Mouse (Mus musculus): ENCODE measurements around the gene March7. TPM values are rescaled to one million over a fixed set of nuclear protein-coding genes. Genes with fewer than 3 reads are reported as not detected.

The March7 gene
- polyA plus RNA-seq, 1 experiment from 2014 or later, result 84.4 TPM

DNA sequence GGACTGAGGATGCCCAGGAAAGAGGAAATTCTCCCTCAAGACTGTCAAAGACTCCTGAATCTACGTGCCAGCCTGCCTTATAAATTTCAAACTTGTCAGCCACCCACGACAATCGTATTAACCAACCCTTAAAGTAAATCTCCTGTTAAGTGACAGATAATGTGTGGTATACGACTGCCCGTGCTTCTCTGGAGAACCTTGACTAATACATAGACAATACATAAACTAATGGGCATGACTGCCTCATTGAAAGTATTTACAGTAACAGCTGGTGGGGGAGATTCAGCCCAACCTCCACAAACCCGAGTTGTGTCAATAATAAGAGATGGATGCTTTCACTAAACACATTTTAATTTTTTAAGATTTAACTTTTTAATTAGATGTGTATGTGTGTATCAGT, 3.9 kb upstream of the March7 start:
- ATAC-seq, result no peak
- Histone ChIP-seq H3K4me3 (ENCODE audit: low read length) (no peak overlapping the region), H3K27ac (ENCODE audit: low read depth, low read length) (no peak overlapping the region), H3K4me1 (ENCODE audit: control insufficient read depth, insufficient read depth, low read depth, low read length) (peaks cover 4% of the 10 kb centered on the region), H3K27me3 (replicated peaks; ENCODE audit: control insufficient read depth, insufficient read depth, low read length) (no peaks in the 10 kb centered on the region), H3K9ac (ENCODE audit: low read depth, low read length) (no peak overlapping the region), H3K36me3 (ENCODE audit: control insufficient read depth, insufficient read depth, low read length) (peaks cover 5% of the 10 kb centered on the region; the same call in 1 of the 2 replicates), H3K9me3 (ENCODE audit: control insufficient read depth, low read length) (no peaks in the 10 kb centered on the region), H3K4me2 (ENCODE audit: low read length) (no peak overlapping the region)
- WGBS, result 46% methylated on average over 6 of the region's 6 CpGs

DNA sequence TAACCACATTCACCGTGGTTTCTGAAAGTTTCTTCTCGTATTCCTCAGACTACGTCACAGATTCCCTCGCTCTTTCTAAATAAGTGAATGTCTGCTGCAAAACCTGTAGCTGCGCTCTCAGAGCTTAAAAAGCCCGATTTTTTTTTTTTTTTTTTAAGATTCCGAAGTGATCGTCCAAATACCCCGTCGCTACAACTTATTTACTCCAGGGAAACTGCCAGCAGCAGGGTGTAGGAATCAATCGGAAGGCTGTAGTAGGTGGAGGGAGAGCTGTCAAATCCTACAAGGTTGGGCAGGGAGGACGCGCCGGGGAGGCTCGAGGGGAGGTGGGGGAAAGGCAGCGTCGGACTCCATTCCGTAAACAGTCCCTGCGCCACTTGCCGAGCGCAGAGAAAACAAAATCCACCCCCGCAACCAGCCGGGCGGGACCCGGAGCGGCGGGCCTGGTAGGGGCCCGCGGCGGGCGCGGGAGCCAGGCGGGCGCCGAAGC, 520 bp upstream of the March7 start:
- Histone ChIP-seq H3K9me3 (ENCODE audit: control insufficient read depth, low read length) (no peaks in the 10 kb centered on the region), H3K4me2 (ENCODE audit: low read length) (peak overlapping the region; percentile 74), H3K4me1 (ENCODE audit: control insufficient read depth, insufficient read depth, low read depth, low read length) (peaks cover 26% of the 10 kb centered on the region), H3K27ac (ENCODE audit: low read depth, low read length) (peak overlapping the region; percentile 94), H3K27me3 (replicated peaks; ENCODE audit: control insufficient read depth, insufficient read depth, low read length) (no peaks in the 10 kb centered on the region), H3K9ac (ENCODE audit: low read depth, low read length) (peak overlapping the region; percentile 96), H3K4me3 (ENCODE audit: low read length) (peak overlapping the region; percentile 77), H3K36me3 (ENCODE audit: control insufficient read depth, insufficient read depth, low read length) (peaks cover 7% of the 10 kb centered on the region)
- WGBS, result under 1% methylated on average over 34 of the region's 35 CpGs
- peak; percentile 57 for ATAC-seq

DNA sequence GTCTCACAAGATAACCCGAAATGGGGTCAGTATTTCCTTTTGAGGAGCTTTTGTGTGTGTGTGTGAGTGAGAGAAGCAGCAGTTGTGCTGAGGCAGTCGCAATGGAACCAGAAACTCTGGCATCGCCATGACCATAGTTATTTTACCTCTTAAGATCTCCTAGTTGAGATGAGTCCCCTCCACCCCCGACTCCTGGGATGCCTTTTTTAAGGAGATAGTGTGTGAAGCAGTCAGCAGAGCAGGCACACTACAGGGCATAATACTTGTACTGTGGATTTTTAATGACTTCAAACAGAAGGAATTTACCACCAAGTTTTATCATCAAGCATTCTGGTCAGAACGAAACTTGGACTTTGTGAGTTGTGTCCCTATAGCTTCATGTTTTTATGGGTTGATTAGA, 1.1 kb downstream of the March7 start:
- ATAC-seq, result no peak
- Histone ChIP-seq H3K4me1 (ENCODE audit: control insufficient read depth, insufficient read depth, low read depth, low read length) (peaks cover 26% of the 10 kb centered on the region), H3K4me2 (ENCODE audit: low read length) (peak overlapping the region; percentile 57), H3K27me3 (replicated peaks; ENCODE audit: control insufficient read depth, insufficient read depth, low read length) (no peaks in the 10 kb centered on the region), H3K9me3 (ENCODE audit: control insufficient read depth, low read length) (no peaks in the 10 kb centered on the region), H3K9ac (ENCODE audit: low read depth, low read length) (peak overlapping the region; percentile 96), H3K27ac (ENCODE audit: low read depth, low read length) (no peak overlapping the region), H3K4me3 (ENCODE audit: low read length) (peak overlapping the region; percentile 77), H3K36me3 (ENCODE audit: control insufficient read depth, insufficient read depth, low read length) (peaks cover 3% of the 10 kb centered on the region; the same call in 1 of the 2 replicates)
- 23% methylated on average over 5 of the region's 5 CpGs for WGBS

DNA sequence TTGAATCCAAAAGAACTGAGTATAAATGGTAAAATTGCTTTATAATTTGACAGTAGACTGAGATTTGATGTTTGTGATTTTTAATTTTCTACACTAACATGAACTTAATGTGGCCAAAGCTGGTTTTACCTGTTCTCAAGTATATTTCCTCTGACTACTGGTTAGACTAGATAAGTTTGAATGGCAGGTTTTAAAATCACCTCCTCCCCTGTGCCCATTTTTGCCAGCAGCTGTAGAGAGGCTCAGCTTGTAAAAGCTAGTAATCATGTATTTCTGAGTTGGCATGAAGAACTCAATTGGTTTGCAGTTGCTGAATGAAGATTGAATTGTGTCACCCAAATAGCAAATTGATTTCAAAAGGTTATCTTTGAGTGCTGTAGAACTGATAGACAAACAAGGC, 2.8 kb downstream of the March7 start:
- H3K36me3 ChIP-seq (ENCODE audit: control insufficient read depth, insufficient read depth, low read length), result peaks cover 3% of the 10 kb centered on the region; the same call in 1 of the 2 replicates
- peaks cover 28% of the 10 kb centered on the region for H3K4me1 ChIP-seq (ENCODE audit: control insufficient read depth, insufficient read depth, low read depth, low read length)
- no peak overlapping the region for H3K4me2 ChIP-seq (ENCODE audit: low read length)
- H3K4me3 ChIP-seq (ENCODE audit: low read length), result no peak overlapping the region
- no peaks in the 10 kb centered on the region for H3K9me3 ChIP-seq (ENCODE audit: control insufficient read depth, low read length)
- no peak for ATAC-seq
- no peaks in the 10 kb centered on the region for H3K27me3 ChIP-seq (replicated peaks; ENCODE audit: control insufficient read depth, insufficient read depth, low read length)
- H3K9ac ChIP-seq (ENCODE audit: low read depth, low read length), result no peak overlapping the region
- no peak overlapping the region for H3K27ac ChIP-seq (ENCODE audit: low read depth, low read length)

DNA sequence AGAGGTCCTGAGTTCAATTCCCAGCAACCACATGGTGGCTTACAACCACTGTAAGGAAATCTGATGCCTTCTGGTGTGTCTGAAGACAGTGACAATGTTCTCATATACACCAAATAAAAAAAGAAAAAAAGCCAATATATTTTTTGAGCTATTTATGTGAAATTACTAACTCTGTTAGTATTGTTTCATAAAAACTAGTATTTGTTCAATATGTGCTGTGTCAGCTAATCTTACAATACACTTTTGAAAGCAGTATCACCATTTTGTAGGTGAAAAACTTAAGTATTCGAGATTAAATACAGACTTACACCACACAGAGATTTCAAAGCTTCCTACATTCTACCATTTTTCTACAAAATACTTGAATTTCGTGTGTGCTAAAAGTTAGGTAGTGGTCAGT, 5.0 kb downstream of the March7 start:
- no peak overlapping the region for H3K4me2 ChIP-seq (ENCODE audit: low read length)
- ATAC-seq, result no peak
- WGBS, result 96% methylated on average over 2 of the region's 2 CpGs
- H3K27me3 ChIP-seq (replicated peaks; ENCODE audit: control insufficient read depth, insufficient read depth, low read length), result no peaks in the 10 kb centered on the region
- peaks cover 25% of the 10 kb centered on the region for H3K4me1 ChIP-seq (ENCODE audit: control insufficient read depth, insufficient read depth, low read depth, low read length)
- peaks cover 3% of the 10 kb centered on the region; the same call in 1 of the 2 replicates for H3K36me3 ChIP-seq (ENCODE audit: control insufficient read depth, insufficient read depth, low read length)
- no peak overlapping the region for H3K27ac ChIP-seq (ENCODE audit: low read depth, low read length)
- H3K9me3 ChIP-seq (ENCODE audit: control insufficient read depth, low read length), result no peaks in the 10 kb centered on the region
- no peak overlapping the region for H3K4me3 ChIP-seq (ENCODE audit: low read length)
- no peak overlapping the region for H3K9ac ChIP-seq (ENCODE audit: low read depth, low read length)

DNA sequence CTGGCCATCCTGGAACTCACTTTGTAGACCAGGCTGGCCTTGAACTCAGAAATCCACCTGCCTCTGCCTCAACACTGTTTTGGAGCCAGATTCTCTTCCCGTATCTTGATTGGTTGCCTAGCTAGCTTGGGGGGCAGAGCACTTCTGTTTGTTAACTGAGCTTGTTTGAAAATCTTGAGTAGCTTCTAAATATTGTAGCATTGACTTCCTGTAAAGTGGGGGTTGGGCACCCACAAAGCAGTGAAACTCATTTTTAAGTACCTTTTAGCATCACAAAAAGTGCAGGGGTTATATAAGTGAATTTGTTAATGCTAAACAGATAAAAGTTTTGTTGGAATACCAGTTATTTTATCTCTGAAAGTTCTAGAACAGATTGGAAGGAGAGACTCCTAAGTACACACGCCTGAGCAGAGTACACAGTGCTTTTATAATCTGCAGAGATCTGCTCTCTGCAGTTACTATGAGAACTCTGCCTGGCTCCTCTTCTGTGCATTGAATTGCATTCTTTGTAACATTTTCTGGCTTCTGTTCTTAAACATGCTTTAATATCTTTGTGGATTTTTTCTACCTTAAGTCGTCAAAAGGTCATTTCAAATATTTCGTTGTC, 7.0 kb downstream of the March7 start:
- Histone ChIP-seq H3K9me3 (ENCODE audit: control insufficient read depth, low read length) (no peaks in the 10 kb centered on the region), H3K36me3 (ENCODE audit: control insufficient read depth, insufficient read depth, low read length) (peaks cover 3% of the 10 kb centered on the region; the same call in 1 of the 2 replicates), H3K27me3 (replicated peaks; ENCODE audit: control insufficient read depth, insufficient read depth, low read length) (no peaks in the 10 kb centered on the region), H3K4me3 (ENCODE audit: low read length) (no peak overlapping the region), H3K27ac (ENCODE audit: low read depth, low read length) (no peak overlapping the region), H3K4me1 (ENCODE audit: control insufficient read depth, insufficient read depth, low read depth, low read length) (peaks cover 23% of the 10 kb centered on the region), H3K4me2 (ENCODE audit: low read length) (no peak overlapping the region), H3K9ac (ENCODE audit: low read depth, low read length) (no peak overlapping the region)
- WGBS, result 87% methylated on average over 4 of the region's 4 CpGs
- ATAC-seq, result no peak

DNA sequence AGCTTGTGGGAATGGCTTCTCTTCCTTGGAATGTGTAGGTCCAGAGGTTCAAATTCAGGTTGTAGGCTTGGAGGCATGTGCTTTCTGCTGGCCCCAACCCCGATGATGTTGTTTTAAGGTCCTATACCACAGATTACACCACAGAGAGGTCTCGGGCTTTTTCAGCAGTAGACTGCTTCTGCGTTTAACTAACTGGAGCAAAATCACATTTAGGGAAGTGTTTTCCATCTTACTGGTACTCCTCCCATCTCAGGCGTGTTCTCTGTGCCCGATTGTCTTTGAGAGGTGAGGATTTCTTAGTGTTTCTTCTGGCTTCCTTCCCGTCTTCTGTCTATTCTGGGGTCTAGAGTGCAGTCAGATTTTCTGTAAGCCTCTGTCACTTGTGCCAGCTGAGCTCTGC, 7.9 kb downstream of the March7 start:
- H3K4me2 ChIP-seq (ENCODE audit: low read length), result no peak overlapping the region
- 89% methylated on average over 6 of the region's 6 CpGs for WGBS
- no peaks in the 10 kb centered on the region for H3K9me3 ChIP-seq (ENCODE audit: control insufficient read depth, low read length)
- no peak overlapping the region for H3K9ac ChIP-seq (ENCODE audit: low read depth, low read length)
- no peak for ATAC-seq
- no peaks in the 10 kb centered on the region for H3K27me3 ChIP-seq (replicated peaks; ENCODE audit: control insufficient read depth, insufficient read depth, low read length)
- peaks cover 3% of the 10 kb centered on the region; the same call in 1 of the 2 replicates for H3K36me3 ChIP-seq (ENCODE audit: control insufficient read depth, insufficient read depth, low read length)
- no peak overlapping the region for H3K4me3 ChIP-seq (ENCODE audit: low read length)
- peaks cover 15% of the 10 kb centered on the region for H3K4me1 ChIP-seq (ENCODE audit: control insufficient read depth, insufficient read depth, low read depth, low read length)
- no peak overlapping the region for H3K27ac ChIP-seq (ENCODE audit: low read depth, low read length)

DNA sequence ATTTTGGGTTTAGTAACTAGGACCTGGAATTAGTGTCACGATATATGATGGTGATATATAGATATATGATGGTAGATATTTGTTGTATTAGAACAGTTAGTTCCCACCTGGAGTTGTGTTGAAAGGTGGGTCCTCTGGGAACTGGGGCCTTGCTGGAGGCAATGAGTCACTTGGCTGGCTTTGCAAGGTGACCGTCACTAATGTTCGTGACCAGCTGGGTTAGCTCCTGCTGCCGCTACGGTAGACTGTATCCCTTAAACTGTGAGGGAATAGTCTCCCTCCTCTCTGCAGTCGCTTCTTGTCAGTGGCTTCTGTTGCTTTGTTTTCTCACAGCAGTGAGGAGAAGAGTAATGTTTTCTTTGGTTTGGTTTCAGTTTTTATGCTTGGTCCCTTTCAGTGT, 11.5 kb downstream of the March7 start:
- H3K9ac ChIP-seq (ENCODE audit: low read depth, low read length), result no peak overlapping the region
- no peak overlapping the region for H3K4me3 ChIP-seq (ENCODE audit: low read length)
- no peak for ATAC-seq
- H3K36me3 ChIP-seq (ENCODE audit: control insufficient read depth, insufficient read depth, low read length), result no peaks in the 10 kb centered on the region
- WGBS, result 45% methylated on average over 6 of the region's 6 CpGs
- H3K27me3 ChIP-seq (replicated peaks; ENCODE audit: control insufficient read depth, insufficient read depth, low read length), result no peaks in the 10 kb centered on the region
- H3K9me3 ChIP-seq (ENCODE audit: control insufficient read depth, low read length), result no peaks in the 10 kb centered on the region
- no peak overlapping the region for H3K4me2 ChIP-seq (ENCODE audit: low read length)
- H3K27ac ChIP-seq (ENCODE audit: low read depth, low read length), result no peak overlapping the region
- H3K4me1 ChIP-seq (ENCODE audit: control insufficient read depth, insufficient read depth, low read depth, low read length), result peaks cover 9% of the 10 kb centered on the region

DNA sequence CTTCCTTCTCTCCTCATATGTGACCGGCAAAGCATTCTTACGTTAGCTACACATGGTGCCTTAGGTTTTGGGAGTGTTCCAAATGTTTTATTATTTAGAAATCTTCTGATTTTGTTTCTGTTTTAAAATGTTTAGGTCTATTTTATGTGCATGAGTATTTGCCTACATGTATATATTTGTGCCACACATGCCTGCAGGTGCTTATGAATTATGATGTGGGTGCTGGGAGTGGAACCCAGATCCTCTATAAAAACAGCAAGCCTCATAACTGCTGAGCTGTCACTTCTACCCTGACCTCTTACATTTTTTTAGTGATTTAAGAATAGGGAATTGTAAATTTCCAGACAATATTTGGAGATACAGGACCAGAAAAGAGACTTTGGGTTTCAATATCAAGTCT, 12.3 kb downstream of the March7 start:
- no peaks in the 10 kb centered on the region for H3K36me3 ChIP-seq (ENCODE audit: control insufficient read depth, insufficient read depth, low read length)
- H3K4me3 ChIP-seq (ENCODE audit: low read length), result no peak overlapping the region
- H3K27ac ChIP-seq (ENCODE audit: low read depth, low read length), result no peak overlapping the region
- H3K9me3 ChIP-seq (ENCODE audit: control insufficient read depth, low read length), result no peaks in the 10 kb centered on the region
- no peak overlapping the region for H3K9ac ChIP-seq (ENCODE audit: low read depth, low read length)
- no peaks in the 10 kb centered on the region for H3K27me3 ChIP-seq (replicated peaks; ENCODE audit: control insufficient read depth, insufficient read depth, low read length)
- 69% methylated on average over 2 of the region's 2 CpGs for WGBS
- no peak for ATAC-seq
- no peak overlapping the region for H3K4me2 ChIP-seq (ENCODE audit: low read length)
- H3K4me1 ChIP-seq (ENCODE audit: control insufficient read depth, insufficient read depth, low read depth, low read length), result peaks cover 7% of the 10 kb centered on the region; the same call in 1 of the 2 replicates

Measured in hindbrain, embryonic 16.5 days (tissue).